In genomic region chr16:5203668-5204433, GRCm38 (mm10) we compare ENCODE assay signal across 8 mouse cellular contexts. TPM values are rescaled to one million over a fixed set of nuclear protein-coding genes. Genes with fewer than 3 reads are reported as not detected.
DNase-seq lines count a peak whose midpoint lies in the region; ATAC-seq and TF ChIP-seq lines count a peak whose summit lies in the region.

TSS of gene Nagpa (minus strand) at chr16:5204012.

- in situ Hi-C loops in ES-E14 (cut with MboI; ENCODE audit: low sequenced_read_pairs in 2 of 2, unreplicated experiment in 2 of 2): no loop called here

- no peaks in the 10 kb centered on the region for H3K4me1 ChIP-seq in ES-E14 (ENCODE audit: control insufficient read depth in 2 of 2, insufficient read depth in 2 of 2, low read length in 2 of 2, poor library complexity in 1 of 2)
- peaks cover 7% of the 10 kb centered on the region for H3K4me1 ChIP-seq in forebrain, embryonic 14.5 days (ENCODE audit: control insufficient read depth, insufficient read depth, low read length)
- peaks cover 23% of the 10 kb centered on the region for H3K4me1 ChIP-seq in liver, embryonic 15.5 days (replicated peaks)
- peaks cover 8% of the 10 kb centered on the region; the same call in 1 of the 2 replicates for H3K4me1 ChIP-seq in neural tube, embryonic 12.5 days
- peaks cover 5% of the 10 kb centered on the region for H3K4me1 ChIP-seq in stomach, postnatal 0 days (replicated peaks; ENCODE audit: control insufficient read depth, insufficient read depth)

- H3K4me3 ChIP-seq in ES-E14 (ENCODE audit: insufficient read depth in 1 of 2, low read depth in 1 of 2, low read length in 2 of 2, poor library complexity in 1 of 2, severe bottlenecking in 1 of 2): peak within 1 kb of the TSS; percentile 77 to 87
- peak within 1 kb of the TSS; percentile 63 for H3K4me3 ChIP-seq in forebrain, embryonic 14.5 days (ENCODE audit: low read depth, low read length)
- peak within 1 kb of the TSS; percentile 76 for H3K4me3 ChIP-seq in liver, embryonic 15.5 days (replicated peaks)
- peak within 1 kb of the TSS; percentile 82 for H3K4me3 ChIP-seq in neural tube, embryonic 12.5 days
- peak within 1 kb of the TSS; percentile 82 for H3K4me3 ChIP-seq in stomach, postnatal 0 days (ENCODE audit: low read depth, low read length)

- no peak for TF ChIP-seq CTCF in stomach, postnatal 0 days (IDR thresholded peaks at IDR 0.05; ENCODE audit: low read depth)

- H3K9me3 ChIP-seq in ES-E14 (ENCODE audit: control insufficient read depth, insufficient read depth, low read depth, low read length): no peaks in the 10 kb centered on the region
- H3K9me3 ChIP-seq in forebrain, embryonic 14.5 days (replicated peaks; ENCODE audit: control insufficient read depth, low read length): no peaks in the 10 kb centered on the region
- no peaks in the 10 kb centered on the region for H3K9me3 ChIP-seq in liver, embryonic 15.5 days (replicated peaks)
- no peaks in the 10 kb centered on the region for H3K9me3 ChIP-seq in neural tube, embryonic 12.5 days
- H3K9me3 ChIP-seq in stomach, postnatal 0 days (ENCODE audit: control insufficient read depth, low read length): no peaks in the 10 kb centered on the region

- peak; percentile 96 for ATAC-seq in forebrain, embryonic 14.5 days
- peak; percentile 69 for ATAC-seq in liver, embryonic 15.5 days (ENCODE audit: insufficient read depth)
- peak; percentile 89 for ATAC-seq in neural tube, embryonic 12.5 days (ENCODE audit: low FRiP score, low read depth)
- peak; percentile 90 for ATAC-seq in stomach, postnatal 0 days (ENCODE audit: low FRiP score, low TSS enrichment)

- 4% methylated on average over 40 of the region's 40 CpGs for WGBS in forebrain, embryonic 14.5 days
- 3% methylated on average over 40 of the region's 40 CpGs for WGBS in liver, embryonic 15.5 days (ENCODE audit: insufficient replicate concordance)
- WGBS in neural tube, embryonic 12.5 days: 4% methylated on average over 40 of the region's 40 CpGs
- WGBS in stomach, postnatal 0 days: 4% methylated on average over 37 of the region's 40 CpGs

- intact Hi-C loops in heart, postnatal 10 days (cut with DNase I): loop anchor here (2.0 to 5.0 kb wide), 3 partner anchors 51 to 263 kb away; partner anchors contain the start of gene Eef2kmt

- peaks cover 9% of the 10 kb centered on the region; the same call in 1 of the 2 replicates for H3K36me3 ChIP-seq in ES-E14 (ENCODE audit: control insufficient read depth, insufficient read depth, low read length, poor library complexity, severe bottlenecking)
- no peaks in the 10 kb centered on the region; the same call in 1 of the 2 replicates for H3K36me3 ChIP-seq in forebrain, embryonic 14.5 days (ENCODE audit: control insufficient read depth, insufficient read depth, low read length)
- peaks cover 6% of the 10 kb centered on the region for H3K36me3 ChIP-seq in liver, embryonic 15.5 days (replicated peaks)
- 0 out of 2 replicates have a peak, but pooled peaks cover 5% of the 10 kb centered on the region for H3K36me3 ChIP-seq in neural tube, embryonic 12.5 days
- H3K36me3 ChIP-seq in stomach, postnatal 0 days (ENCODE audit: control insufficient read depth, insufficient read depth, low read length): peaks cover 2% of the 10 kb centered on the region; the same call in 1 of the 2 replicates

- peak within 1 kb of the TSS; percentile 91 for H3K4me2 ChIP-seq in forebrain, embryonic 14.5 days (ENCODE audit: low read length)
- peak within 1 kb of the TSS; percentile 95 for H3K4me2 ChIP-seq in liver, embryonic 15.5 days
- H3K4me2 ChIP-seq in neural tube, embryonic 12.5 days (replicated peaks): peak within 1 kb of the TSS; percentile 99
- peak within 1 kb of the TSS; percentile 99 for H3K4me2 ChIP-seq in stomach, postnatal 0 days (replicated peaks; ENCODE audit: low read depth)

- TF ChIP-seq EP300 in stomach, postnatal 0 days (optimal IDR thresholded peaks at IDR 0.05): no peak

- DNase-seq in ES-E14 (ENCODE audit: low read depth, low spot score): peak; percentile 73
- peak; percentile 75 for DNase-seq in cerebellum, adult 11 months
- DNase-seq in forebrain, embryonic 14.5 days (ENCODE audit: low spot score): peak; percentile 94
- DNase-seq in heart, postnatal 10 days: peak; percentile 80 to 88
- DNase-seq in kidney, postnatal 4 days: peak; percentile 86 to 92
- peak; percentile 88 for DNase-seq in stomach, postnatal 0 days (ENCODE audit: low spot score)

- peak within 1 kb of the TSS; percentile 85 for H3K9ac ChIP-seq in ES-E14 (ENCODE audit: insufficient read depth, low read depth, low read length, poor library complexity, severe bottlenecking)
- peak within 1 kb of the TSS; percentile 63 for H3K9ac ChIP-seq in forebrain, embryonic 14.5 days (ENCODE audit: low read length)
- peak within 1 kb of the TSS; percentile 61 for H3K9ac ChIP-seq in liver, embryonic 15.5 days
- peak within 1 kb of the TSS; percentile 61 for H3K9ac ChIP-seq in neural tube, embryonic 12.5 days
- peak within 1 kb of the TSS; percentile 66 for H3K9ac ChIP-seq in stomach, postnatal 0 days (ENCODE audit: low read length)

- no peak within 1 kb of the TSS for H3K27ac ChIP-seq in ES-E14 (ENCODE audit: insufficient read depth, low read depth, low read length, poor library complexity, severe bottlenecking)
- H3K27ac ChIP-seq in forebrain, embryonic 14.5 days (ENCODE audit: low read depth, low read length): no peak within 1 kb of the TSS
- H3K27ac ChIP-seq in liver, embryonic 15.5 days (replicated peaks): peak within 1 kb of the TSS; percentile 11; the same call in 1 of the 2 replicates
- H3K27ac ChIP-seq in neural tube, embryonic 12.5 days: no peak within 1 kb of the TSS
- peak within 1 kb of the TSS; percentile 30; the same call in 1 of the 2 replicates for H3K27ac ChIP-seq in stomach, postnatal 0 days (replicated peaks)

- no peaks in the 10 kb centered on the region for H3K27me3 ChIP-seq in forebrain, embryonic 14.5 days (replicated peaks; ENCODE audit: control insufficient read depth, insufficient read depth, low read length)
- no peaks in the 10 kb centered on the region for H3K27me3 ChIP-seq in liver, embryonic 15.5 days
- 0 out of 2 replicates have a peak, but pooled peaks cover 6% of the 10 kb centered on the region for H3K27me3 ChIP-seq in neural tube, embryonic 12.5 days (replicated peaks)
- H3K27me3 ChIP-seq in stomach, postnatal 0 days (ENCODE audit: control insufficient read depth, insufficient read depth, low read length): no peaks in the 10 kb centered on the region

TF ChIP-seq in ES-E14, 5 proteins besides CTCF, POLR2A, EP300 and RAD21:
- TF ChIP-seq HCFC1 (IDR thresholded peaks at IDR 0.05; ENCODE audit: borderline replicate concordance, insufficient read depth, low read length) (peak; percentile 90), ZC3H11A (IDR thresholded peaks at IDR 0.05; ENCODE audit: borderline replicate concordance, low read depth, low read length) (no peak), ZNF384 (IDR thresholded peaks at IDR 0.05; ENCODE audit: low read depth, low read length) (no peak)

RNA-seq across cellular contexts. Expression of gene Nagpa, which starts in this region (rescaled TPM):
- total RNA-seq in ES-E14 (2012; rRNA removed): 40.3 and 58.1 TPM in 2 replicates
- polyA plus RNA-seq in forebrain, embryonic 14.5 days (2014; fragmentation: Nextera tagmentation; extraction: Ambion mirVana): 7.4 and 8.1 TPM in 2 replicates
- total RNA-seq in heart, postnatal 10 days (2021): 10 to 100 TPM in 1 of 2 experiments, 1 to 10 TPM in 1; 8.4 to 10.0 TPM
- 13.1 and 16.0 TPM in 2 replicates for polyA plus RNA-seq in liver, embryonic 15.5 days (2015; fragmentation: Nextera tagmentation; extraction: Ambion mirVana)
- 12.2 and 12.6 TPM in 2 replicates for polyA plus RNA-seq in neural tube, embryonic 12.5 days (2016; fragmentation: Nextera tagmentation; extraction: Ambion mirVana)
- polyA plus RNA-seq in stomach, postnatal 0 days (2015; fragmentation: Nextera tagmentation; extraction: Ambion mirVana): 11.2 and 13.0 TPM in 2 replicates

Comparison
In these comparisons a context has a peak if more than half of its experiments do, and no peak if none do; other contexts are left out.
1. H3K27ac ChIP-seq: peak in liver, embryonic 15.5 days (single experiment) and stomach, postnatal 0 days (single experiment); none in ES-E14 (single experiment), forebrain, embryonic 14.5 days (single experiment) and neural tube, embryonic 12.5 days (single experiment).
2. Peak in every context shown above with its lines, with median percentiles within 50 percentile points of each other: DNase-seq, H3K4me3 ChIP-seq, H3K9ac ChIP-seq, ATAC-seq and H3K4me2 ChIP-seq.